Mouse (Mus musculus) limb, embryonic 13.5 days (tissue): ENCODE measurements around the gene Mertk. TPM values are rescaled to one million over a fixed set of nuclear protein-coding genes. Genes with fewer than 3 reads are reported as not detected.
A peak's percentile ranks its signal among the peaks of the same experiment; 100 is the strongest.

Source experiments
- ATAC-seq: fragments of 200-750 bp; cut with Nextera tagmentation; 2 replicates; pipeline ENCODE4 v1.8.0; 2017; ENCODE audit warnings: low read depth, moderate number of reproducible peaks, moderate TSS enrichment; ENCODE audit not compliant: low FRiP score
- H3K27ac ChIP-seq: fragments of 300-500 bp; sonication (generic); 2 replicates; pipeline ENCODE4 v1.5.1; 2015; ENCODE audit warnings: inconsistent platforms, mild to moderate bottlenecking, moderate library complexity
- H3K27me3 ChIP-seq: fragments of 300-500 bp; sonication (generic); 2 replicates; pipeline ENCODE4 v1.6.1; 2015; ENCODE audit warnings: mild to moderate bottlenecking, inconsistent platforms
- H3K36me3 ChIP-seq: fragments of 300-500 bp; sonication (generic); 2 replicates; pipeline ENCODE4 v1.6.1; 2015; ENCODE audit warnings: inconsistent platforms, mild to moderate bottlenecking, moderate library complexity
- H3K4me1 ChIP-seq: fragments of 300-500 bp; sonication (generic); 2 replicates; pipeline ENCODE4 v1.6.1; 2015; ENCODE audit warnings: inconsistent platforms
- H3K4me2 ChIP-seq: fragments of 300-500 bp; sonication (generic); replicated peaks from 2 replicates; pipeline ENCODE4 v1.6.1; 2015; ENCODE audit warnings: inconsistent platforms, mild to moderate bottlenecking, moderate library complexity
- H3K4me3 ChIP-seq: fragments of 300-500 bp; sonication (generic); 2 replicates; pipeline ENCODE4 v1.5.1; 2015; ENCODE audit warnings: moderate library complexity, mild to moderate bottlenecking, inconsistent platforms
- H3K9ac ChIP-seq: fragments of 300-500 bp; sonication (generic); 2 replicates; pipeline ENCODE4 v1.6.1; 2015; ENCODE audit warnings: mild to moderate bottlenecking, inconsistent platforms
- H3K9me3 ChIP-seq: fragments of 300-500 bp; sonication (generic); 2 replicates; pipeline ENCODE4 v1.6.1; 2016; ENCODE audit warnings: inconsistent platforms
- WGBS: fragments of 180-500 bp; shearing (Covaris S2); methylation state at CpG from one replicate; pipeline ENCODE4 v1.1.7; 2015; 5-methylcytosine and 5-hydroxymethylcytosine counted together
- polyA plus RNA-seq: library from polyadenylated mRNA; unstranded; fragments of >200 nt; fragmentation: Nextera tagmentation; extraction: Ambion mirVana; gene quantifications from 2 replicates; pipeline ENCODE4 v1.2.1, GENCODE M21; 2015

The Mertk gene
- polyA plus RNA-seq, 1 experiment from 2014 or later = 15.6 TPM

GRCm38 (mm10) chr2:128726626-128727025 is 27.9 kb downstream of the Mertk start:
- ATAC-seq = no peak
- WGBS = 79% methylated on average over 7 of the region's 7 CpGs
- Histone ChIP-seq H3K36me3 (peaks cover 22% of the 10 kb centered on the region), H3K9me3 (no peaks in the 10 kb centered on the region), H3K9ac (no peak overlapping the region), H3K4me3 (no peak overlapping the region), H3K4me1 (peaks cover 14% of the 10 kb centered on the region), H3K27ac (no peak overlapping the region), H3K4me2 (no peak overlapping the region), H3K27me3 (no peaks in the 10 kb centered on the region)

- Histone ChIP-seq H3K36me3 (peaks cover 27% of the 10 kb centered on the region), H3K27me3 (no peaks in the 10 kb centered on the region), H3K9ac (no peak overlapping the region), H3K9me3 (no peaks in the 10 kb centered on the region), H3K4me2 (no peak overlapping the region), H3K4me1 (peaks cover 17% of the 10 kb centered on the region), H3K27ac (no peak overlapping the region), H3K4me3 (no peak overlapping the region)
- WGBS = 62% methylated on average over 3 of the region's 3 CpGs
- ATAC-seq = no peak
These were observed 28.8 kb downstream of the Mertk start for GRCm38 (mm10) chr2:128727552-128727951.

DNA sequence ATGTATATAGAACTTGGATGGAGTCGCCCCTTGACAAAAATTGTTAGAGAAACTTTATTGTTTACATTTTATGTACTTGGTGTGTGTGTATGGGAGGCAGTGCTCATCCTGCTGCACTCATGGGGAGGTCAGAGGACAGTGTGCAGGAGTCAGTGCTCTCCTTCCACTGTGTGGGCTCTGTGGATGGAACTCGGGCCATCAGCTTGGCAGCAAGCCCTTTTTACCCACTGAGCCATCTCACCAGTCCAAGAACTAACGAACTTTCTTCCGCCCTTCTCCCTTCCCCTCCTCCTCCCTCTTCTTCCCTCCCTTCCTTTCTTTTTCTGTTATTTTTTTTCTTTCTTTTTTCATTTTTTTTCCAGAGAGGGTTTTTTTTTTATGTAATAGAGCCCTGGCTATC is 29.3 kb downstream of the Mertk start:
- Histone ChIP-seq H3K36me3 (peaks cover 28% of the 10 kb centered on the region), H3K4me3 (no peak overlapping the region), H3K4me2 (no peak overlapping the region), H3K27ac (no peak overlapping the region), H3K9ac (no peak overlapping the region), H3K27me3 (no peaks in the 10 kb centered on the region), H3K4me1 (peaks cover 17% of the 10 kb centered on the region), H3K9me3 (no peaks in the 10 kb centered on the region)
- 81% methylated on average over 4 of the region's 4 CpGs for WGBS
- no peak for ATAC-seq

GRCm38 (mm10) chr2:128729141-128729540 is 30.4 kb downstream of the Mertk start:
- Histone ChIP-seq H3K27me3 (no peaks in the 10 kb centered on the region), H3K27ac (no peak overlapping the region), H3K4me2 (no peak overlapping the region), H3K4me3 (no peak overlapping the region), H3K4me1 (peaks cover 24% of the 10 kb centered on the region), H3K36me3 (peaks cover 23% of the 10 kb centered on the region), H3K9me3 (no peaks in the 10 kb centered on the region), H3K9ac (no peak overlapping the region)
- 22% methylated on average over 7 of the region's 7 CpGs for WGBS
- no peak for ATAC-seq

- Histone ChIP-seq H3K27me3 (no peaks in the 10 kb centered on the region), H3K4me2 (no peak overlapping the region), H3K36me3 (peaks cover 39% of the 10 kb centered on the region), H3K27ac (no peak overlapping the region), H3K9me3 (no peaks in the 10 kb centered on the region), H3K4me1 (peaks cover 43% of the 10 kb centered on the region), H3K4me3 (no peak overlapping the region), H3K9ac (no peak overlapping the region)
- 60% methylated on average over 10 of the region's 10 CpGs for WGBS
- no peak for ATAC-seq
These were observed 32.8 kb downstream of the Mertk start for GRCm38 (mm10) chr2:128731514-128731913.

GRCm38 (mm10) chr2:128731951-128732350 is 33.2 kb downstream of the Mertk start:
- no peaks in the 10 kb centered on the region for H3K27me3 ChIP-seq
- no peak overlapping the region for H3K9ac ChIP-seq
- H3K4me2 ChIP-seq = no peak overlapping the region
- H3K27ac ChIP-seq = no peak overlapping the region
- ATAC-seq = no peak
- H3K4me1 ChIP-seq = peaks cover 43% of the 10 kb centered on the region
- H3K36me3 ChIP-seq = peaks cover 43% of the 10 kb centered on the region
- WGBS = 80% methylated on average over 1 of the region's 1 CpGs
- no peak overlapping the region for H3K4me3 ChIP-seq
- H3K9me3 ChIP-seq = no peaks in the 10 kb centered on the region

- no peak for ATAC-seq
- Histone ChIP-seq H3K4me3 (no peak overlapping the region), H3K4me2 (no peak overlapping the region), H3K9me3 (no peaks in the 10 kb centered on the region), H3K36me3 (peaks cover 62% of the 10 kb centered on the region), H3K9ac (no peak overlapping the region), H3K4me1 (peaks cover 30% of the 10 kb centered on the region), H3K27ac (0 out of 2 replicates have a peak overlapping the region, but pooled peaks have one; percentile 22), H3K27me3 (no peaks in the 10 kb centered on the region)
- WGBS = 33% methylated on average over 3 of the region's 3 CpGs
These were observed 36.3 kb downstream of the Mertk start for GRCm38 (mm10) chr2:128735089-128735488.

DNA sequence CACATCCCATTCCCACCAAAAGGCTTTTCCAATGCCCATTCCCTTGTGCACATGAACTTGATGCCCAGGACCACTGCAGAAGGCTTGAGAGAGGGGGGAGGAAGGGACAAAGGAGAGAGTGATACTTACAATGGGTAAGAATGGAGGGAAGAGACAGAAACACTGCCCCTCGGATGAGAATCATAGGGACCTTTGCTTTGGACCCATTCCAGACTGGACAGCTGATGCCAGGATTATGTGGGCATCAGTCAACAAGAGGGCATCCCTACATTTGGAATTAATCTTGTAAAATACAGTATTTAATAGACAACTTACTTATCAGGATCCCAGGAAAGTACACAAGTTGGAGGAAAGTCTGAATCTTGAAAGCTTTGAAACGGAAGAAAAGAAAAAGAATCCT is 38.3 kb downstream of the Mertk start:
- peaks cover 56% of the 10 kb centered on the region for H3K36me3 ChIP-seq
- no peaks in the 10 kb centered on the region for H3K27me3 ChIP-seq
- WGBS = 81% methylated on average over 2 of the region's 2 CpGs
- no peak overlapping the region for H3K27ac ChIP-seq
- peaks cover 26% of the 10 kb centered on the region for H3K4me1 ChIP-seq
- no peak overlapping the region for H3K9ac ChIP-seq
- no peak for ATAC-seq
- H3K4me3 ChIP-seq = no peak overlapping the region
- no peaks in the 10 kb centered on the region for H3K9me3 ChIP-seq
- no peak overlapping the region for H3K4me2 ChIP-seq

- no peaks in the 10 kb centered on the region for H3K27me3 ChIP-seq
- peaks cover 26% of the 10 kb centered on the region for H3K4me1 ChIP-seq
- no peak overlapping the region for H3K9ac ChIP-seq
- peaks cover 57% of the 10 kb centered on the region for H3K36me3 ChIP-seq
- ATAC-seq = no peak
- no peak overlapping the region for H3K4me2 ChIP-seq
- no peak overlapping the region for H3K27ac ChIP-seq
- H3K9me3 ChIP-seq = no peaks in the 10 kb centered on the region
- 86% methylated on average over 4 of the region's 4 CpGs for WGBS
- no peak overlapping the region for H3K4me3 ChIP-seq
These were observed 39.0 kb downstream of the Mertk start for GRCm38 (mm10) chr2:128737796-128738195.

- Histone ChIP-seq H3K36me3 (peaks cover 67% of the 10 kb centered on the region), H3K4me2 (no peak overlapping the region), H3K4me3 (no peak overlapping the region), H3K27ac (peak overlapping the region; percentile 33; the same call in 1 of the 2 replicates), H3K27me3 (no peaks in the 10 kb centered on the region), H3K9ac (no peak overlapping the region), H3K9me3 (no peaks in the 10 kb centered on the region), H3K4me1 (peaks cover 25% of the 10 kb centered on the region)
- ATAC-seq = no peak
- WGBS = 86% methylated on average over 10 of the region's 10 CpGs
These were observed 40.0 kb downstream of the Mertk start for GRCm38 (mm10) chr2:128738725-128739258.

DNA sequence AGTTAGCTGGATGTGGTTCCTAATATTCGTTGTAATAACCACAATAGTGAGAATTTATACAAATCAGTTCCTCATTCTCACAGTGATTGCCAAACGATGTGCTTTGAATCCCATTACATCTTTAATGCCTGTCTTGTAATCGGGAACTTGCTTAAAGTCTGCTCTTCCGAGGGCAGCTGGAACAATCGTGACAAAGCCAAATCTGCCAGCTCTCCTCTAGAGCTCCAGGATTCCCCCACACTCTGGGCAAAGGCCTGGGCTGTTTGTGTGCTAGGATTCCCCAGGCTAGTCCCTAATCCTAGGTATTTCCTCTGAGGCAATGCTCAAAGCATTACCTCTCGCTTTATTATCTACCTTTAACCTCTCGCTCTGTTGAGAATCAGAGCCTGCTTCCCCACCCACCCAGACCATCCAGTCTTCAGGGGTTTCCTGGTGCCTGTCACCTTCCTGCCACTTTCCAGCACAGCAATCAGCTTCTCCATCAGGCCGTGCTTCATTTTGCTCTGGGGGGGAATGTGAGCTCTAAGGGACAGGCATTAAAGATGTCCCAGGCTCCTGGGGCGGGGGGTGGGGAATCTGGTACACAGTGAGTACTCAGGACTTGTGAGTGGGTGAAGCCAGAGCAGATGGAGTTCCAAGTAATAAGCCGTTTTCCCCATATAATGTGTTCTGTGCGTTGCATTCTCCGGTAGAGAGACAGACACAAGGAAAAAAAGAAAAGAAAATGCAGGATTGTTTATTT is 47.3 kb downstream of the Mertk start:
- no peak overlapping the region for H3K4me3 ChIP-seq
- H3K27ac ChIP-seq = peak overlapping the region; percentile 29
- no peaks in the 10 kb centered on the region for H3K9me3 ChIP-seq
- WGBS = 38% methylated on average over 12 of the region's 12 CpGs
- no peak overlapping the region for H3K9ac ChIP-seq
- H3K4me2 ChIP-seq = no peak overlapping the region
- no peaks in the 10 kb centered on the region for H3K27me3 ChIP-seq
- H3K4me1 ChIP-seq = peaks cover 45% of the 10 kb centered on the region
- H3K36me3 ChIP-seq = peaks cover 31% of the 10 kb centered on the region
- no peak for ATAC-seq

DNA sequence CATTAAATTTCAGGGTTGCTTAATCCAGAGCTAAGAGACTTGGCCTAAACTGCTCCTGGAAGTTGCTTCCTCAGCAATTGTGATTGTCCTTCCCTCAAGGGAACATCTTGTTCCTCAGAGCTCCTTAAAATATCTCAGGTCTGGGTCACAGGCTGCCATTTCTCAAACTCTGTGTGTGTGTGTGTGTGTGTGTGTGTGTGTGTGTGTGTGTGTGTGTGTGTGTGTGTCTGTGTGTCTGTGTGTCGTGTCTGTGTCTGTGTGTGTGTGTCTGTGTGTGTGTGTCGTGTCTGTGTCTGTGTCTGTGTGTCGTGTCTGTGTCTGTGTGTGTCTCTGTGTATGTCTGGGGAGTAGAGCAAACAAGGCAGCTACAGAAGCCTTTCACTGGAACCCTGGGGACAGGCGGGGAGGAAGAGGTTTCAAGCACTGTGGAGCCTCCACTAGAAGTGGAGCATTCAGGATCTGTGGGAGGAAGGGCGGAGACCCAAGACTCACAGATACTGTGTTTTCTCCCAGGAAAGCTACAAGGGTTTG is 47.9 kb downstream of the Mertk start:
- H3K9ac ChIP-seq = no peak overlapping the region
- 62% methylated on average over 5 of the region's 5 CpGs for WGBS
- no peak overlapping the region for H3K4me3 ChIP-seq
- peaks cover 45% of the 10 kb centered on the region for H3K4me1 ChIP-seq
- no peaks in the 10 kb centered on the region for H3K9me3 ChIP-seq
- H3K27me3 ChIP-seq = no peaks in the 10 kb centered on the region
- peaks cover 36% of the 10 kb centered on the region for H3K36me3 ChIP-seq
- H3K4me2 ChIP-seq = no peak overlapping the region
- no peak for ATAC-seq
- peak overlapping the region; percentile 70; the same call in 1 of the 2 replicates for H3K27ac ChIP-seq
